Mouse (Mus musculus): ENCODE measurements at regions not wholly inside any gene's neighbourhood (a gene's known extent, or its start where the extent isn't known, plus 50 kb on each side); places are given as distances from the start of the nearest gene placed in this dataset.

DNA sequence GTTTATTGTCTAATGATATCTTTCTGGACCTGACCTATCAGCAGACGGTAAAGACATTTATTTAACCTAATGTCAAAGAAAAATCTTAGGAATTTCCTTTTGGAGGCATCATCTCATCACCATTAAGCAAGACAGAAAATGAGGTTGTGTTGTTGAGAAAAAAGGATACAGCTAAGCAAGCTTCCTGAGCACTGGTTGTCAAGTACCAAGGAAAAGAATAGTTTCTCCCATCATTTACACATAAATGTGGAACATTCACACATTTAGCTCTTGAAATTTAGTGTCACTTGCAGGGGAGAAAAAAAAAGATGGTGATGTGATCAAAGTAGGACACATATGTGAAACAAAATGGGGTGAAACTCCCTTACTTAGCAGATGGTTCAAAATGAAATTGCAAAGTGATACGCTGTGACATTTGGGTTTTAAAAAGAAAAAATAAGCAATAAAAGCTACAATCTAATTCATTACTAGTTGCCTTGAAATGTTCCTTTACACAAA is 157.7 kb upstream of the 1700009N14Rik start:
- Histone ChIP-seq H3K9ac (ENCODE audit: low read length) (no peak overlapping the region), H3K9me3 (ENCODE audit: control insufficient read depth, low read length) (no peaks in the 10 kb centered on the region), H3K4me1 (replicated peaks; ENCODE audit: control insufficient read depth, insufficient read depth) (no peaks in the 10 kb centered on the region), H3K4me2 (replicated peaks; ENCODE audit: low read depth) (no peak overlapping the region), H3K36me3 (ENCODE audit: control insufficient read depth, insufficient read depth, low read length) (no peaks in the 10 kb centered on the region), H3K4me3 (ENCODE audit: low read depth, low read length) (no peak overlapping the region), H3K27ac (replicated peaks) (no peak overlapping the region), H3K27me3 (ENCODE audit: control insufficient read depth, insufficient read depth, low read length) (no peaks in the 10 kb centered on the region)
- ATAC-seq (ENCODE audit: low FRiP score, low TSS enrichment) = no peak
- TF ChIP-seq CTCF (IDR thresholded peaks at IDR 0.05; ENCODE audit: low read depth) = no peak
- TF ChIP-seq EP300 (optimal IDR thresholded peaks at IDR 0.05) = no peak
- 63% methylated on average over 2 of the region's 2 CpGs for WGBS
- no peak for DNase-seq (ENCODE audit: low spot score)

- H3K4me2 ChIP-seq (replicated peaks; ENCODE audit: low read depth) = no peak overlapping the region
- no peak overlapping the region for H3K4me3 ChIP-seq (ENCODE audit: low read depth, low read length)
- no peak for ATAC-seq (ENCODE audit: low FRiP score, low TSS enrichment)
- H3K27me3 ChIP-seq (ENCODE audit: control insufficient read depth, insufficient read depth, low read length) = no peaks in the 10 kb centered on the region
- no peak overlapping the region for H3K9ac ChIP-seq (ENCODE audit: low read length)
- peak; percentile 42 for TF ChIP-seq CTCF (IDR thresholded peaks at IDR 0.05; ENCODE audit: low read depth)
- no peak for TF ChIP-seq EP300 (optimal IDR thresholded peaks at IDR 0.05)
- DNase-seq (ENCODE audit: low spot score) = no peak
- no peak overlapping the region for H3K27ac ChIP-seq (replicated peaks)
- H3K4me1 ChIP-seq (replicated peaks; ENCODE audit: control insufficient read depth, insufficient read depth) = no peaks in the 10 kb centered on the region
- no peaks in the 10 kb centered on the region for H3K9me3 ChIP-seq (ENCODE audit: control insufficient read depth, low read length)
- WGBS = 40% methylated on average over 2 of the region's 2 CpGs
- H3K36me3 ChIP-seq (ENCODE audit: control insufficient read depth, insufficient read depth, low read length) = no peaks in the 10 kb centered on the region
Observed at GRCm38 (mm10) chr4:39310131-39310530, 140.0 kb upstream of the 1700009N14Rik start.

DNA sequence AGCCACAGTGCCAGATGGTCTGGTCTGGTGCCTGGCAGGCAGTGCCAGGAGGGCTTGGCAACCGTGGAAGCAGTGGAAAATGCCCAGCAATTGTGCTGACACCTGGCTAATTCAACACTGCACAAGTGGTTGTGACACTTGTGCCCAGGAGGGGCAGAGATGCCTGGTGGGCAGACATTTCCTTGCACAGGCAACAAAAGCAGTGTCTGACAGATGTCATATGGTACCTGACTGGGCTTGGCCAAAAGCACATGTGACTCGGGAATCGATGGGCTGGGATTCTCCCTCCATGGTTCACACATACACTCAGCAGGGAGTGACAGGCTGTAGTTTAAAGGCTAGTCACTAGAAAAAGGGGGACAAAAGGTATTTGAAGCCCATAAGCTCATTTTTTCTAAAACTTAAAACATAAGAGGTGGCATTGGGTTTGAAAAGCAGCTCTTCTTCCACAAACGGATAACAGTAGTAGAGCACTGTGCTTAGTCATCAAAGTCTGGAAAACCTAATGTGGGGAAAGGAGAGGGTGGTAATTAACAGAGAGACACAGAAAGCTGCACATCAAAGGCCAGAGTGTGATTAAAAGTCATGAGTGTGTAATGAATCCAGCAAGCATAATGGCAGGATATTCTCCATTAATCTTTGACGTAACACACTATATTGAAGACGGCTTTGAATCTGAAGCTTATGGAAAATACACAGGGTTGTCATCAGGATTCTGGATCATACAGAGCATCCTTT is 105.5 kb upstream of the 1700009N14Rik start:
- no peak for TF ChIP-seq CTCF (IDR thresholded peaks at IDR 0.05; ENCODE audit: low read depth)
- no peak for TF ChIP-seq EP300 (optimal IDR thresholded peaks at IDR 0.05)
- DNase-seq (ENCODE audit: low spot score) = no peak
- Histone ChIP-seq H3K4me1 (replicated peaks; ENCODE audit: control insufficient read depth, insufficient read depth) (no peaks in the 10 kb centered on the region), H3K4me2 (replicated peaks; ENCODE audit: low read depth) (no peak overlapping the region), H3K9ac (ENCODE audit: low read length) (no peak overlapping the region), H3K9me3 (ENCODE audit: control insufficient read depth, low read length) (no peaks in the 10 kb centered on the region), H3K4me3 (ENCODE audit: low read depth, low read length) (no peak overlapping the region), H3K27ac (replicated peaks) (no peak overlapping the region), H3K36me3 (ENCODE audit: control insufficient read depth, insufficient read depth, low read length) (no peaks in the 10 kb centered on the region), H3K27me3 (ENCODE audit: control insufficient read depth, insufficient read depth, low read length) (no peaks in the 10 kb centered on the region)
- WGBS = 77% methylated on average over 6 of the region's 6 CpGs
- ATAC-seq (ENCODE audit: low FRiP score, low TSS enrichment) = no peak

DNA sequence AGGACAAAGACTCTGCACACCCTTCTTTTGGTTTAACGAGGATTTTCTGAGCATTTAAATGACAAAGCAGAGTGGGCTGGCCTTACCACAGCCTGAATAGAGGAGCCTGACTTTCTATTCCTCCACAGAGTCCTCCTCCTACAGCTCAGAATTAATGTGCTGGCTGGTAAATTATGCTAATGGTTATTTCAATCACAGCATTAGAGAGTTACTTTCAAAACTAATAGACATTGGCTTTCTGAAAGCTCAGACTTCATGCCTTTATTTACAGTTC is 105.0 kb upstream of the 1700009N14Rik start:
- TF ChIP-seq EP300 (optimal IDR thresholded peaks at IDR 0.05) = no peak
- TF ChIP-seq CTCF (IDR thresholded peaks at IDR 0.05; ENCODE audit: low read depth) = no peak

GRCm38 (mm10) chr4:39368159-39368558 is 81.9 kb upstream of the 1700009N14Rik start:
- DNase-seq (ENCODE audit: low spot score) (no peak), ATAC-seq (ENCODE audit: low FRiP score, low TSS enrichment) (no peak)
- H3K27ac ChIP-seq (replicated peaks) = no peak overlapping the region
- no peak overlapping the region for H3K4me3 ChIP-seq (ENCODE audit: low read depth, low read length)
- H3K27me3 ChIP-seq (ENCODE audit: control insufficient read depth, insufficient read depth, low read length) = no peaks in the 10 kb centered on the region
- no peak overlapping the region for H3K9ac ChIP-seq (ENCODE audit: low read length)
- no peaks in the 10 kb centered on the region for H3K36me3 ChIP-seq (ENCODE audit: control insufficient read depth, insufficient read depth, low read length)
- H3K4me1 ChIP-seq (replicated peaks; ENCODE audit: control insufficient read depth, insufficient read depth) = no peaks in the 10 kb centered on the region
- 50% methylated on average over 3 of the region's 3 CpGs for whole genome bisulfite sequencing
- H3K4me2 ChIP-seq (replicated peaks; ENCODE audit: low read depth) = no peak overlapping the region
- TF ChIP-seq CTCF (IDR thresholded peaks at IDR 0.05; ENCODE audit: low read depth) = peak; percentile 29; the same call in 1 of the 2 replicates
- TF ChIP-seq EP300 (optimal IDR thresholded peaks at IDR 0.05) = no peak
- H3K9me3 ChIP-seq (ENCODE audit: control insufficient read depth, low read length) = no peaks in the 10 kb centered on the region

More for the DNA sequence above, 105.0 kb upstream of the 1700009N14Rik start:
- no peaks in the 10 kb centered on the region for H3K36me3 ChIP-seq (ENCODE audit: control insufficient read depth, insufficient read depth, low read length)
- no peak overlapping the region for H3K4me2 ChIP-seq (replicated peaks; ENCODE audit: low read depth)
- H3K9me3 ChIP-seq (ENCODE audit: control insufficient read depth, low read length) = no peaks in the 10 kb centered on the region
- no peak for ATAC-seq (ENCODE audit: low FRiP score, low TSS enrichment)
- no peaks in the 10 kb centered on the region for H3K4me1 ChIP-seq (replicated peaks; ENCODE audit: control insufficient read depth, insufficient read depth)
- no peaks in the 10 kb centered on the region for H3K27me3 ChIP-seq (ENCODE audit: control insufficient read depth, insufficient read depth, low read length)
- no peak overlapping the region for H3K9ac ChIP-seq (ENCODE audit: low read length)
- no peak overlapping the region for H3K27ac ChIP-seq (replicated peaks)
- WGBS = 57% methylated on average over 1 of the region's 1 CpGs
- DNase-seq (ENCODE audit: low spot score) = no peak
- H3K4me3 ChIP-seq (ENCODE audit: low read depth, low read length) = no peak overlapping the region

DNA sequence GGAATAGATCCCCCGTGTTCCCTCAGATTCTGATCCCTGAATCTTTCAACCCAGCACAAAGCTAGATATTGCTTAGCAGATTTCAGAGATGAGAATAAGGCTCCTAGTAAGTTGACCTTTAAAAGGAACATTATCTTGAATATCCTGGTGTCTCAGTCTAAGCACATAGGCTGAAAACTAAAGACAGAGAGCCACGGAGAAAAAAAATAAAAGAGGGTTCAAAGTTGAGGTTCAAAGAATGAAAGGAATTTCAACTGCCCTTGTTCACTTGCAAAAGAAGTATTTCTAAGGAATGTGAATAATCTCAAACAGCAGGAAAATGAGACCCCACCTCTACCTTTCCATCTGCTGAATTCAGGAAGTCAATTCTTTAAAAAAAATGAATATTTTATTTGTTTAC is 69.3 kb upstream of the 1700009N14Rik start:
- H3K27me3 ChIP-seq (ENCODE audit: control insufficient read depth, insufficient read depth, low read length) = no peaks in the 10 kb centered on the region
- no peak overlapping the region for H3K27ac ChIP-seq (replicated peaks)
- no peak for DNase-seq (ENCODE audit: low spot score)
- TF ChIP-seq CTCF (IDR thresholded peaks at IDR 0.05; ENCODE audit: low read depth) (no peak), EP300 (optimal IDR thresholded peaks at IDR 0.05) (no peak)
- no peak overlapping the region for H3K4me2 ChIP-seq (replicated peaks; ENCODE audit: low read depth)
- WGBS = 37% methylated on average over 2 of the region's 2 CpGs
- ATAC-seq (ENCODE audit: low FRiP score, low TSS enrichment) = no peak
- no peaks in the 10 kb centered on the region for H3K9me3 ChIP-seq (ENCODE audit: control insufficient read depth, low read length)
- H3K4me3 ChIP-seq (ENCODE audit: low read depth, low read length) = no peak overlapping the region
- no peaks in the 10 kb centered on the region for H3K36me3 ChIP-seq (ENCODE audit: control insufficient read depth, insufficient read depth, low read length)
- H3K4me1 ChIP-seq (replicated peaks; ENCODE audit: control insufficient read depth, insufficient read depth) = no peaks in the 10 kb centered on the region
- no peak overlapping the region for H3K9ac ChIP-seq (ENCODE audit: low read length)

All from stomach, postnatal 0 days (tissue).